Mouse (Mus musculus) liver, embryonic 14.5 days (tissue): Measurements from ENCODE around the gene Meioc. TPM values are rescaled to one million over a fixed set of nuclear protein-coding genes. Genes with fewer than 3 reads are reported as not detected.

ENCODE experiments used
- ATAC-seq: fragments of 200-750 bp; cut with Nextera tagmentation; 2 replicates; pipeline ENCODE4 v1.8.0; 2017; ENCODE audit warnings: moderate number of reproducible peaks, mild to moderate bottlenecking, moderate library complexity; ENCODE audit not compliant: insufficient read depth
- DNase-seq, 3 experiments: peaks; one replicate each; pipeline ENCODE4 v3.0.0-alpha.2; 2012 to 2013; ENCODE audit warnings: low read depth in 3 of 3, low spot score in 3 of 3
- H3K27ac ChIP-seq: fragments of 300-500 bp; sonication (generic); 2 replicates; pipeline ENCODE4 v1.5.1; 2014; ENCODE audit warnings: moderate library complexity, mild to moderate bottlenecking, control low read depth, inconsistent platforms
- H3K27me3 ChIP-seq: fragments of 300-500 bp; sonication (generic); 2 replicates; pipeline ENCODE4 v1.6.1; 2014; ENCODE audit warnings: mild to moderate bottlenecking, low read length, moderate library complexity; ENCODE audit not compliant: control insufficient read depth, insufficient read depth
- H3K36me3 ChIP-seq: fragments of 300-500 bp; sonication (generic); replicated peaks from 2 replicates; pipeline ENCODE4 v1.6.1; 2014; ENCODE audit warnings: low read depth; ENCODE audit not compliant: control insufficient read depth, insufficient read depth
- H3K4me1 ChIP-seq, 2 experiments: fragments of 200-500 bp in 1 of 2; fragments of 300-500 bp in 1 of 2; sonication (generic) in 1 of 2; replicated peaks; 2 replicates each; pipeline ENCODE4 v1.6.1; 2012 to 2014; ENCODE audit warnings: antibody characterized with exemption in 1 of 2, inconsistent platforms in 1 of 2, low read length in 1 of 2; ENCODE audit not compliant: control insufficient read depth in 2 of 2, insufficient read depth in 2 of 2
- H3K4me2 ChIP-seq: fragments of 300-500 bp; sonication (generic); 2 replicates; pipeline ENCODE4 v1.6.1; 2014; ENCODE audit warnings: low read depth, mild to moderate bottlenecking, control low read depth, moderate library complexity
- H3K4me3 ChIP-seq, 2 experiments: fragments of 200-500 bp in 1 of 2; fragments of 300-500 bp in 1 of 2; sonication (generic) in 1 of 2; 2 replicates each; pipeline ENCODE4 v1.5.1; 2012 to 2014; ENCODE audit warnings: low read depth in 2 of 2, low read length in 2 of 2, mild to moderate bottlenecking in 2 of 2, control low read depth in 1 of 2, inconsistent platforms in 1 of 2, moderate library complexity in 1 of 2; ENCODE audit not compliant: insufficient read depth in 1 of 2
- H3K9ac ChIP-seq: fragments of 300-500 bp; sonication (generic); replicated peaks from 2 replicates; pipeline ENCODE4 v1.6.1; 2014; ENCODE audit warnings: mild to moderate bottlenecking, control low read depth, moderate library complexity
- H3K9me3 ChIP-seq: fragments of 300-500 bp; sonication (generic); 2 replicates; pipeline ENCODE4 v1.6.1; 2016; ENCODE audit warnings: low read length, mixed read lengths; ENCODE audit not compliant: control insufficient read depth
- CTCF ChIP-seq: IDR thresholded peaks from 2 replicates; pipeline ENCODE4 v1.5.1; 2016; ENCODE audit warnings: antibody characterized with exemption, low read depth, control low read depth
- EP300 ChIP-seq: IDR thresholded peaks from 2 replicates; pipeline ENCODE4 v1.6.1; 2016; ENCODE audit warnings: antibody characterized with exemption, low read depth
- WGBS: fragments of 180-500 bp; shearing (Covaris S2); extraction: QIAGEN DNeasy Blood & Tissue Kit; methylation state at CpG from one replicate; pipeline ENCODE4 v1.1.7; 2014; ENCODE audit not compliant: insufficient replicate concordance; 5-methylcytosine and 5-hydroxymethylcytosine counted together
- polyA plus RNA-seq, 2 experiments: library from polyadenylated mRNA; depleted of rRNA in 1 of 2; stranded (reverse) in 1 of 2; unstranded in 1 of 2; fragments of >200 nt; fragmentation: Nextera tagmentation in 1 of 2; extraction: Ambion mirVana in 1 of 2; gene quantifications; 2 replicates each; pipeline versions ENCODE4 v1.2.1 to v1.2.3; 2012 to 2014

Meioc gene
- polyA plus RNA-seq, 2 experiments = 0.02 to 0.11 TPM

DNA sequence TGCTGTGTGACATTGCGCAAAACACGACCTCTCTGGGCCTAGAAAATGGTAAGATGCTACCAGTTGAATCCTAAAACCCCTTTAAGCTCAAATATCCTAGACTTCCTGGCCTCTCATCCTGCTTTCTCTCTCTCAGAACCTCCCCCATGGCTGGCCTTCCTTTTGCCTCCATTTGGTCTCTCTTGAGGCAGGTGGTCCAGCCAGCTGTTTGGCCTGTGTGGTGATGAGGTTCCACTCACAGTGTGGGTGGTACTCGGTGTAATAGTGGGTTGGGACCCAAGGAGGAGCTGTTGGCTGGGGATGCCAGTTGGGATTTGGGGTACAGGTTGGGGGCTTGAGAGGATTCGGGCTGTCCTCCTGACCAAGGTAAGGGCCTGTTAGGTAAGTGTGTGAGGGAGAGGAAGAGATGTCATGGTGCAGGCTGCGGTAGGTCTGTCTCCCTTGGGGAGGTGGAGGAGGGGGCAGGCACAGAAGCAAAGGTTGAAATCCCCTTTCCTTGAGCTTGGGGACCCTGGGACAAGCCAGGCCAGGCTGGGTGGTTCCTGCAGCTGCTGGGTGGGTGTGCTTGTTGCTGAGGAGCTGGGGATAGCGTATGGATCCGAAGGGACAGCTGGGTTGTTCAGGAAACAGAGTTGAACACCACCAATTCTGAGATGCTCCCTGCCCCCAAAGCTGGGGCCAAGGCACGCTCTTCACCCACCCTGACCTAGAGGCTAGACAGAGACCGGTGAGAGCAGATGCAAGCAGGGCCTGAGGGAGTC is 36.2 kb upstream of the Meioc start:
- ATAC-seq (no peak), DNase-seq (no peak)
- no peak overlapping the region for H3K4me2 ChIP-seq
- H3K36me3 ChIP-seq = no peaks in the 10 kb centered on the region
- TF ChIP-seq EP300 (no peak), CTCF (no peak)
- no peak overlapping the region for H3K4me3 ChIP-seq
- H3K27ac ChIP-seq = no peak overlapping the region
- no peaks in the 10 kb centered on the region for H3K4me1 ChIP-seq
- no peaks in the 10 kb centered on the region; the same call in 1 of the 2 replicates for H3K27me3 ChIP-seq
- H3K9ac ChIP-seq = no peak overlapping the region
- 68% methylated on average over 9 of the region's 9 CpGs for WGBS
- no peaks in the 10 kb centered on the region for H3K9me3 ChIP-seq

GRCm38 (mm10) chr11:102628529-102628928 is 35.0 kb upstream of the Meioc start:
- Histone ChIP-seq H3K4me1 (peaks cover 0 to 2% of the 10 kb centered on the region in 2 experiments; a peak in 1 of 4 replicates), H3K27me3 (no peaks in the 10 kb centered on the region; the same call in none of the 2 replicates), H3K36me3 (no peaks in the 10 kb centered on the region), H3K9me3 (no peaks in the 10 kb centered on the region), H3K4me3 (no peak overlapping the region), H3K27ac (no peak overlapping the region), H3K4me2 (no peak overlapping the region), H3K9ac (no peak overlapping the region)
- DNase-seq (no peak), ATAC-seq (no peak)
- TF ChIP-seq EP300 (no peak), CTCF (no peak)
- 62% methylated on average over 9 of the region's 9 CpGs for WGBS

DNA sequence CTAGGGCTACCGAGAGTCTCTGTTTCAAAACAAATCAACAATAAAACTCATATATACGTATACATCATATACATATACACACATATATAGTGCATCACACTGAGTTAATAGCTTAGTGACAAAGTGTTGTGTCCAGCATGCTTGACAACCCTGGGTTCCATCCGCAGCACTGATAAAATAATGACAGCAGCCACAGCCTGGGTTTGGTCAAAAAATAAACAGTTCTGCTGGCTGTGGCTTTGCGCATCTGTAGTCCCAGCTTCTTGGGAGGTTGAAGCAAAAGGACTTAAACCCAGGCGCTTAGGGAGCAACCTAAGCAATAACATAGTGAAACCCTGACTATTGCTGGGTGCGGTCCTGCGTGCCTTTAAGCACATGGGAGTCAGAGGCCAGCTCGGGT is 34.1 kb upstream of the Meioc start:
- ATAC-seq (no peak), DNase-seq (no peak)
- 59% methylated on average over 8 of the region's 8 CpGs for WGBS
- Histone ChIP-seq H3K4me3 (no peak overlapping the region), H3K27me3 (no peaks in the 10 kb centered on the region; the same call in none of the 2 replicates), H3K36me3 (no peaks in the 10 kb centered on the region), H3K4me2 (no peak overlapping the region), H3K27ac (no peak overlapping the region), H3K4me1 (peaks cover 0 to 2% of the 10 kb centered on the region in 2 experiments; a peak in 1 of 4 replicates), H3K9ac (no peak overlapping the region), H3K9me3 (no peaks in the 10 kb centered on the region)
- TF ChIP-seq EP300 = no peak
- no peak for TF ChIP-seq CTCF

GRCm38 (mm10) chr11:102630731-102631130 is 32.8 kb upstream of the Meioc start:
- H3K36me3 ChIP-seq = no peaks in the 10 kb centered on the region
- no peaks in the 10 kb centered on the region; the same call in none of the 2 replicates for H3K27me3 ChIP-seq
- no peak for ATAC-seq
- DNase-seq = no peak
- no peak overlapping the region for H3K4me3 ChIP-seq
- H3K27ac ChIP-seq = no peak overlapping the region
- H3K9ac ChIP-seq = no peak overlapping the region
- TF ChIP-seq EP300 (no peak), CTCF (no peak)
- no peak overlapping the region for H3K4me2 ChIP-seq
- 46% methylated on average over 7 of the region's 7 CpGs for WGBS
- H3K4me1 ChIP-seq = peaks cover 0 to 2% of the 10 kb centered on the region in 2 experiments; a peak in 1 of 4 replicates
- H3K9me3 ChIP-seq = no peaks in the 10 kb centered on the region

GRCm38 (mm10) chr11:102631203-102631602 is 32.3 kb upstream of the Meioc start:
- Histone ChIP-seq H3K4me3 (no peak overlapping the region), H3K36me3 (no peaks in the 10 kb centered on the region), H3K9me3 (no peaks in the 10 kb centered on the region), H3K9ac (no peak overlapping the region), H3K4me1 (peaks cover 0 to 2% of the 10 kb centered on the region in 2 experiments; a peak in 1 of 4 replicates), H3K27ac (no peak overlapping the region), H3K4me2 (no peak overlapping the region), H3K27me3 (no peaks in the 10 kb centered on the region; the same call in none of the 2 replicates)
- no peak for TF ChIP-seq EP300
- TF ChIP-seq CTCF = no peak
- 56% methylated on average over 5 of the region's 5 CpGs for WGBS
- DNase-seq = no peak
- no peak for ATAC-seq
